Mouse (Mus musculus) layer of hippocampus, adult 8-10 months (tissue): ENCODE data around the gene Pkn1. TPM values are rescaled to one million over a fixed set of nuclear protein-coding genes. Genes with fewer than 3 reads are reported as not detected.

Experiments used
- DNase-seq, 2 experiments: peaks; one replicate each; pipeline ENCODE4 v3.0.0; 2022; ENCODE audit warnings: low spot score in 2 of 2
- total RNA-seq, 4 experiments: library from RNA; stranded (reverse); gene quantifications; 2 replicates each; pipeline ENCODE4 v1.2.4; 2022

Gene Pkn1
- total RNA-seq, 4 experiments from 2014 or later, result 55.0 to 58.9 (median 56.5) TPM

DNA sequence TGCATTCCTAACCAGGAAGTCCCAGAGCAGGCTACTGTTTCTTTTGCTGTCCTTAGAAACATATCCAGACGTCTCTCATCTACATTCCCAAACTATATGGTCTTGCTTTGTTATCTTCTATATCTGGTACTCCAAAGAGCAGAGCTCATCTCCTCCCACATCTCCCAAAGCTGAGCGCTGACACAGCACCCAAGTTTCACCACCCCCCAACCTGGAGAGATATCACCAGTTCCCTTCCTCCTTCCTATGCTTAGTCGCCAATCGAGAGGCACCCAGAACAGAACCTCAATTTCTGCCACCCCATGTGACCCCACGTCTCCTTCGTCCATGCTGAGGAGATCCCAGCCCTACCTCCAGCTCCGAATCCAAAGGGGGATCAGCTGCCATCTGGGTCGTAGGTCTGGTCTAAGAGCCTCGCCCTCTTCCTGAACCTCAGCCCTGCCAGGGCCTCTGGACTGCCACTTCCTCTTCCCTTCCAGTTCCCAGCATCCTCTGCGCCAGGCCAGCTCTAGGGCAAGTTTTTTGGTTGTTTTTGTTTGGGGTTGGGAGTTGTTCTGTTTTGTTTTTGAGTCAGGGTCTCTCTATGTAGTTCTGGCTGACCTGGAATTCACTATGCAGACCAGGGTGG lies 5.3 kb downstream of the Pkn1 start:
- no peak for DNase-seq

DNA sequence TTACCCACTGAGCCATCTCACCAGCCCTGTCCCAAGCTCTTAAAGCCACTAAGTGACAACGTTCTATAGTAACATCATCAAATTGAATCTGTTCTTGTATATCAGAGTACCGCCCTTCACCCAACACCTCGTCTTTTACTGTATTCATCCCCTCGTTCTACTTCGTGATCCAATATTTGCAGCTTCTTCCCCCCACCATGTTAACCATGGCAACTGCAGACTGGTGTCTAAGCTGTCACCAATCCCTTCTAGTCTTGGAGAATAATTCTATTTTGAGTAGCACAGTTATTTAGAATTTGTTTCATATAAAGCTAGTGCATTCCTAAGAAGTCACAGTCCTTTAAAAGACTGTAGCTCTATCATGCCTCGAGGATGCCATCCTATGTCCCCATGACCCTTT lies 9.7 kb downstream of the Pkn1 start:
- DNase-seq, result no peak

DNA sequence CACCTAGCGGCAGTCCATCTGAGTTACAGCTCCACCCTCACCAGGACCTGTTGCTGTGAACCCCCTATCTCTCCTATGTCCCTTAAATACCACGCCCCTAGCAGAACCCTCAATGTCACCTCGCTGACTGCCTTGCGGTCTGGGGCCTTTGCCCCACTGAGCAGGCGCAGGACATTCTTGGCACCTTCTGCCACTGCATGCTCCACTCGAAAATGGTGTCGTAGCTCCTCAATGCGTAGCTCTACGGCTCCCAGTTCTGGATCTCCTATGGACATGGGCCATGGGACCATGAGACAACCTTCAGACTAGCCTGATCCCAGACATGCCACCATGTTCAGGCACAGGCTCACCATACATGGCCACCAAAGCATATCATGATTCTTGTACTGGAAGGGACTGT lies 14.5 kb downstream of the Pkn1 start:
- no peak for DNase-seq

DNA sequence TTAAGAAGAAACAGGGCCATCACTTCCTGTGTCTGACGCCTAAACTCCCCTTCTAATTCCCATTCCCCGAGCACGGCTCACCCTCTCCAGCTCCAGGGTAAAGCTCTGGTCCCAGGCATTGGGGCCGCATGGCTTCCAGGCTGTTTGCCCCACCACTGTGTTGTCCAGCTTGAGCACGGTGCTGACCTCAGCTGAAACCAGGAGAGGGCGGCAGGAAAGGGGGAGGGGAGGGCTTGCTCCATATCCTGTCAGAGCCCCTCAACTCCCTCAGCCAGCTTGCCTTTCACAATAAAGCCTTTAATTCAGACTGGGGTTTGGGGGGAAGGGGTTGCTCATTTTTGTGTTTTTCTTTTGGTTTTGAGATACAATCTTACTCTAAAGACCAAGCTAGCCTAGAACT lies 17.9 kb downstream of the Pkn1 start:
- no peak for DNase-seq

GRCm38 (mm10) chr8:83680603-83681002 lies 18.4 kb downstream of the Pkn1 start:
- no peak for DNase-seq

DNA sequence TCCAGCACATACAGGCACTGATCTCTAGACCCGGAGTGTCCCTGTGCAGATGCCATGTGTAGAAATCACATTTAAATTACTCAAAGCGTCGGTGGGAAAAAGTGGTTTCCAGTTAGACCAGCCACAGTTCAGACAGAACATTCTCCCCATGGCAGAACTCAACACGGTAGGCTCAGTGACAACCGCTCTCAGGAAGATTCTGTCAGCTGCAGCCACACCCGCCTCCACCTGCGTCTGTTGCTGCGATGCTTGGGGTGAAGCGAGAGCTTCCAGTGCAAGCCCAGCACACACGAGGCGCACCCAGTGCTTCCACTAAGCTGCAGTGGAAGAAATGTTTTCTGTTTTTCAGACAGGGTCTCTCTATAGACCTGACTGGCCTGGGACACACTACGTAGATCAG lies 19.1 kb downstream of the Pkn1 start:
- no peak for DNase-seq

DNA sequence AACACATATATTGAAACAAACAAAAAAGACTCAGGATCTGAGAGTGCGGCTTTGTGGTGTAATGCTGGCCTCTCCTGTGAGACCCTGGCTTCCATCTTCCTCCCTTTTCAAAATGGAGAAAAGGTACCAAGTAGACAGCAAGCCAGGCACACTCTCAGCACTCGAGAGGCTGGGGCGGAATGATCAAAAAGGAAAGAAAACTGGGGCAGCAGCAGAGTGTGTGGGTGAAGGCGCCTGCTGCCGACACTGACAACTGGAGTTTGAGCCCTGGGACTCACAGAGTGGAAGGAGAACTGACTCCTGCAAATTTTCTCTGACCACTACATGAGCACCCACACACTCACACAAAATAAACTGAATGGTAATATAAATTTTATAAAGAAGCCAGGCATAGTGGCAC lies 24.5 kb downstream of the Pkn1 start:
- DNase-seq, result no peak

DNA sequence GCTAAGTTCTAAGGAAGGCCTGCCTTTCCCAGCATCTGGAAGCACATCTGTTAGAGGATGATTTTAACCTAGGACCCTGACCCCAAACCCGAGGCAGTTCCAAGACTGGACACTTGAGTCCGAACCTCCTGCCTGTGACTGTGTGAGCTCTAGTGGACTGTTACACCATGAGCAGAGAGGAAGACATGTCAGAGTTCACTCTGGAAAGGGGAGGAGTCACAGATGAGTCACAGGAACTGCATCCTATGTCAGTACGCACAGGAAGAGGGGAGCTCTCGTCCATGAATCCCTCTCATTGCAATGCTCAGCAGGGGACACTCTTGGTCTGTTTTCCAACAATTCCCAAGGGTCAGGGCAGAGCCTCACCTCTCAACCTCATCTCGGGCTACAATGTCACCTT lies 26.0 kb downstream of the Pkn1 start:
- DNase-seq, result no peak

- DNase-seq, result no peak
Observed at GRCm38 (mm10) chr8:83669013-83669412, 30.0 kb downstream of the Pkn1 start.

GRCm38 (mm10) chr8:83668010-83668916 lies 30.7 kb downstream of the Pkn1 start:
- peak in 1 of 2 experiments; percentile 69 for DNase-seq

DNA sequence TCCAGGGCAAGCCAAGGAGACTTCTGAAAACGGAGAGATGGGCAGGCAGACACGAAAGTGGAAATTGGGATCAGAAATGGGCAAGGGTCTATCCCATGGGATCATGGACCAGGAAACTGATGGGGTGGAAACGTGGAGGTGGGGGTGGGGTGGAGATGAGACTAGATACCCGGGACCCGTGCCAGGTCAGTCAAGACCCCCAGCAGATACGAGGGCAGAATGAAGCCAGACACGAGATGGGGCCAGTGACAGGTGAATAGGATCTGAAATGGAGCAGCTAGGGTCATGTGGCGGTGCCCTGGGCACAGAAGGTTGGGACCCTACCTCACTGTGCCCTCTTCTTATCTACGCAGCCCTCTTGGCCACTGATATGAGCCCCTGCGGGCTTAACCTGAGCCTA lies 31.5 kb downstream of the Pkn1 start:
- no peak for DNase-seq

DNA sequence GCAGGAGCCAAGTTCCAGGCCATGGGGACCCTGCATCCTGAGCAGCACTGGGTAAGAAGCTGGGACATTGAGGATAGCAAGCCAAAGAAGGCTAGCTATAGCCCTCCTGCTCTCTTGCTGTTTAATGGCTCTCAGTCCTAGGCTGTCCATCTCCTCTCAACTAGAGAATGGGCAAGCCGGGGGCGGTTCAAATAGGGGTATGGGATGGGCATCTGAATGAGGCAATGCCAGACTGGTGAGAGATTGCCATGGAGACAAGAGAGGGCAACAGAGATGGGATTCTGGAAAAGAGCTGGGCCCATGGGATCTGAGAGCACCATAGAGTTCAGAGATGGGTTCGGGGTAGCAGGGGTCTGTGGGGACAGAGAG lies 32.1 kb downstream of the Pkn1 start:
- no peak for DNase-seq

DNA sequence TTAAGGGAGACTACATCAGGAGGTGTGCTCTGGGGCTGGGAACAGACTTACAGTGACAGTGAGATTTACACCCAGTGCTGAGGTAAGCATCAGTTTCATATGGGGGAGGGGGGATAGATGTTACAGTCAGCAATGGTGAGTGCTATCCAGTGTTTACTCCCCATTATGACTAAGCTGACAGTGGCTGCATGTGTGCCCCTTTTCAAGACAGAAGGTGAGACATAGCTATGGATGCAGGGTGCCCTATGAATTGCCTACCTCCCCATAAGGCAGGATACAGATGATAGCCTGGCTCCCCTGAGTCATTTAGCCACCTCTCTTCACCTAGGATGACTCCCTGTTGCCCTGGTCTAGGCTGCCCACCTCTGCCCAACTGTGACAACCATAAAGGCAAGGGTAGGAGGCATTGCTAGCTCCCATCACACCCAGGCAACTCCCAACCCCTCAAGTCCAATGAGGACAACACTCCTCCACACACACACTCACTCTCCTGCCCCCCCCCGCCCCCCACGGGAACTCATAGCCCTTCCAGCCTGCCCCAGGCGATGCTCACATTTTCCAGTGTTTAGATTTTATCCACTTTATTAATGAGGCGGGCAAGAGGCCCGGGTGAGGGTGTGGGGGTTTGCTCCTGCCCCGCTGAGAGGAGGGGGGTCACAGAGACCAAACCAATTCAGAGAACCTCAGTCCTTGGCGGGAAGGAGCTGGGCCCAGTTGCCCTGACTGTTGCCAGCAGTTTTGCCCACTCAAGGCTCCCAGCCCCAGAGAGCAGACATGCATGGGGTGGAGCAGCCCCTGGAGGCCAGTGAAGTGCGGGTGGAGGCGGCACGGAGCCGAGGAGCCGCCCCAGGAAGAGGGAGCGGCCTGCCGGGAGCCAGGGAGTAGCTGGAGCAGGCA lies 32.8 kb downstream of the Pkn1 start, which contains the start of gene Ptger1:
Ptger1 (plus strand) TSS at position 710 of the 897 bp plus-strand sequence.
- DNase-seq, result no peak

- DNase-seq, result no peak
Observed at GRCm38 (mm10) chr8:83664931-83665625, 33.9 kb downstream of the Pkn1 start.

GRCm38 (mm10) chr8:83664096-83664495 lies 34.9 kb downstream of the Pkn1 start:
- DNase-seq, result no peak

GRCm38 (mm10) chr8:83662421-83662826 lies 36.6 kb downstream of the Pkn1 start:
- DNase-seq, result peak; percentile 81 to 90

DNA sequence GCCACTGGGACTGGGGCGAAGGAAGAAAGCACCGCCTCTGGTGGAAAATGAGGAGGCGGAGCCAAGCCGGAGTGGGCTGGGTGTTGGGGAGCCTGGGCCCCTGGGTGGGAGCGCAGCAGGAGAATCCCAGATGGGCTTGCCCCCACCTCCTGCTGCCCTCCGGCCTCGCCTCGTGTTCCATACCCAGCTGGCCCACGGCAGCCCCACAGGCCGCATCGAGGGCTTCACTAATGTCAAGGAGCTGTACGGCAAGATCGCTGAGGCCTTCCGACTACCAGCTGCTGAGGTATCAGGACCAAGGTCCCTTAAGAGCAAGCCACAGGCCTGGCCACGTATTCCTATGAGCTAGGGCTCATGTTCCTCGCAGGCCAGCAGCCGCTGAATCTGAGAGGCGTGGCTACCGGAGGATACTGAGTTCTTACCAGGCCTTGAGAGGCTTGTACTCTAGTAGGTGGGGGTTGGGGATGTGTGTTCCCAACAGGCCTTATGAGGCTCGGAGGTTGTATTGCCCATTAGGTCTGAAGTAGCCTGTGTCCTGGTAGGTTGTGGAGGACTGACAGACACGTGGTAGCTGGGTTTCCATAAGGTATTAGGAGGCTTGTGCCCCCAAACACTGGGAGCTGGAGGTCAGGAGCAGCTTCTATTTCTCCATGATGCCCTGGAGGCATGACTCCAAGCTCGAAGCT lies 37.8 kb downstream of the Pkn1 start:
- DNase-seq, result no peak

- peak in 1 of 2 experiments; percentile 44 for DNase-seq
Observed at GRCm38 (mm10) chr8:83660545-83660944, 38.4 kb downstream of the Pkn1 start.

DNA sequence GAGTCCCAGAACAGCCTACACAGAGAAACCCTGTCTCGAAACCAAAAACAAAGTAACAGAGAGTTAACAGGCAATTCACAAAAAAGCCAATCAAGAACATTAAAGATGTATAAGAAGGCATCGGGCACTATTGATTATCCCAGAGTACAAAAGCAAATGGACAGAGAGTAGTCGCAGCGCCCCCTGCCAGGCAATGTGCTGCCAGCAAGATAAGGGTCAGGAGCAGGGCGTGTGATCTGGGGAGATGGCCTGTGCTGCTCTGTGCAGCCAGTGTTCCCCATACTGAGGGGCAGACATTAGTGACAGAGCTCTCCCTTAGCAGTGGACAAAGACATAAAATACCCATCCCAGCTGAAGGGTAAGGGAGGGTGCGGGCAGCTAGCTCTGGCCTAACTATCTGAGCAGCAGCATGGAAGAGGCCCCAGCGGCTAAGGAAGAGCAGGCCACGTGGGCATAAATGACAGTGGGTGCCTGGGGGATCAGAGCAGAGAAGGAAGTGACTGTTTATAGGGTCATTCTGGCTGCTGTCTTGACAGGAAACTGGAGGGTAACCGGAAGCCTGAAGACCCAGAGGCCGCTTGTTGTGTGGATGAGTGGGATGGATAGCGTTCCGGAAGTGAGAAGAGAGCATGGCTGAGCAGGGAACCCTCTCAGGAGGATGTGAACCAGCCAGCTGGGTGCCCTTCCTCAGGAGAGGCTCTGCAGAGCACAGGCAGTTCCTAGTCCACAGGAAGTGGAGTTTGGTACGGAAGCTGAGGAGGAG lies 42.3 kb downstream of the Pkn1 start:
- DNase-seq, result no peak

DNA sequence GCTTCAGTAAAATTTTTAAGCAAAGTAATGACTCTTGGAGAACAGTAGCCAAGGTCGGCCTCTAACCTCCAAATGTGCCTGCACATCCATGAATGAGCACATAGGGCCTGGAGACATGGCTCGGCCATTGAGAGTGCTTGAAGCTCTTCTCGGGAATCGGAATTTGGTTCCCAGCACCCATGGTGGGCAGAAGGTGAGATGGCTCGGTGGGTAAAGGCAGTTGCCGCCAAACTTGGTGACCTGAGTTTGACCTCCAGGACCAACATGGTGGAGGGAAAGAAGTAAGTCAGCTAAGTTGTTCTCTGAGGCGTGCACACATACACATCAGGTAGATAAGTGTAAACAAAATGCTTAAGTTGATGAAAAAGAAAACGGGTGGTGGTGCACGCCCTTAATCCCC lies 42.9 kb downstream of the Pkn1 start:
- no peak for DNase-seq
